Mouse (Mus musculus): ENCODE measurements at regions not wholly inside any gene's neighbourhood (a gene's known extent, or its start where the extent isn't known, plus 50 kb on each side); places are given as distances from the start of the nearest gene placed in this dataset.

GRCm38 (mm10) chrX:50619919-50620318, 191.6 kb upstream of the Olfr1324 start:
- TF ChIP-seq CTCF (IDR thresholded peaks at IDR 0.05; ENCODE audit: low read depth, low read length) = no peak
- no peak for TF ChIP-seq GATA1 (IDR thresholded peaks at IDR 0.05; ENCODE audit: borderline replicate concordance, low read length)
- TF ChIP-seq TAL1 (conservative IDR thresholded peaks at IDR 0.05; ENCODE audit: low read depth, low read length) = no peak
- no peak for TF ChIP-seq POLR2AphosphoS5 (IDR thresholded peaks at IDR 0.05; ENCODE audit: insufficient replicate concordance, low read depth, low read length)
